Mouse (Mus musculus) cerebellum, adult 11 months (tissue): ENCODE data around the gene Gm44790.
A peak's percentile ranks its signal among the peaks of the same experiment; 100 is the strongest.
"Not testable (repeated sequence)": the region's sequence is repeated elsewhere in the genome, so short reads cannot be mapped to it uniquely, and the experiment has no call there.

ENCODE experiments used
- DNase-seq: peaks from one replicate; pipeline ENCODE4 v3.0.0; 2022

Gene Gm44790

GRCm38 (mm10) chr6:86426358-86426757, at the start of gene Gm44790:
Gene Gm44790 (plus strand): TSS chr6:86426658.
- no peak for DNase-seq

DNA sequence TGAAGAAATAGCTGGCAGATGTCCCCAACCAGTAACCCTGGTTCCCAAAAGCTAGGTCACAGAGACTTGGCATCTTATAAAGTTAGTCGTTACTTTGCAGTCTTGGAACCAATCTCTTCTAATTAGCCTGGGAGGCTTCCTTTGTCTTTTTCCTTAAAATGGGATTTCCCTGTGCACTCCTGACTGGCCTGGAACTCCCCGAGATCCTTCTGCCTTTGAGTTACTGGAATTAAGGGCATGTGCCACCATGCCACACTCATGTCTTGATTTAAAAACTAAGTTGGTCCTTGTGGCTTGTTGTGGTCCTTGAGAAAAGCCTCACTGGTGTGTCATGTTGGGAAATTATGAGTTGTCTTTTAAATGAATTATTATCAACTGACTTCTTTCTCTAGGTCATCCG, 48.1 kb upstream of the Gm44790 start:
- no peak for DNase-seq

DNA sequence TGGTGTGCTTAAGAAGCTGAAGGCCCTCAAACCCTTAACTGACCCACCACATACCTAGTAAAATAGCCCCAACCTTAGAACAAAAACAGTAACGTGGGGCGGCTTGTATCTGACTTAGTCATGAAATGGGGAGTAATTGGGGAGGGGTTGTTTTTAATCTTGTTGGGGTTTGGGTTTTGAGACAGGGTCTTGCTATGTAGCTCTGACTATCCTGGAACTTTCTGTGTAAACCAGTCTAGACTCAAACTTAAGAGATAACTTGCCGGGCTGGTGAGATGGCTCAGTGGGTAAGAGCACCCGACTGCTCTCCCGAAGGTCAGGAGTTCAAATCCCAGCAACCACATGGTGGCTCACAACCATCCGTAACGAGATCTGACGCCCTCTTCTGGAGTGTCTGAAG, 46.3 kb upstream of the Gm44790 start:
- not testable (repeated sequence) for DNase-seq

GRCm38 (mm10) chr6:86382551-86382950, 43.9 kb upstream of the Gm44790 start:
- no peak for DNase-seq

- no peak for DNase-seq
These were observed 43.1 kb upstream of the Gm44790 start for GRCm38 (mm10) chr6:86383370-86383769.

DNA sequence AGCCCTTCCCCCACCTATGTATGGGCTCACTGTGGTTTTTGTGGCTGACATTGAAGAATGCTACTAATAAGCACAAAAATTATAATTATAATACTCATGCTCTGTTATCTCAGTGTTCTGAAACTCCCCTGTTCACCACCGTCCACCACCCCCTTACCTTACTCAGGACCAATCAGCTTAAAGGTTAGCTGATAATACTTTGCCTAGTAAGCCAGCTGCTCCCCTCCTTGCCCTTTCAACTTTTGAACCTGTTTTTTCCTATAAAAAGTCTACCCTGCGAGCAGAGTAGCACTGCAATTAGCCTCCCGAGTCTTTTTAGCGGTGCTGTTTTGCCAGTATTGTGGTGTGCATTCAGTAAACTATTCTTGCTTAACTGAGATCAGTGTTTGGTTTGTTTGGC, 41.8 kb upstream of the Gm44790 start:
- no peak for DNase-seq

GRCm38 (mm10) chr6:86385362-86386104, 40.9 kb upstream of the Gm44790 start:
- DNase-seq = no peak

DNA sequence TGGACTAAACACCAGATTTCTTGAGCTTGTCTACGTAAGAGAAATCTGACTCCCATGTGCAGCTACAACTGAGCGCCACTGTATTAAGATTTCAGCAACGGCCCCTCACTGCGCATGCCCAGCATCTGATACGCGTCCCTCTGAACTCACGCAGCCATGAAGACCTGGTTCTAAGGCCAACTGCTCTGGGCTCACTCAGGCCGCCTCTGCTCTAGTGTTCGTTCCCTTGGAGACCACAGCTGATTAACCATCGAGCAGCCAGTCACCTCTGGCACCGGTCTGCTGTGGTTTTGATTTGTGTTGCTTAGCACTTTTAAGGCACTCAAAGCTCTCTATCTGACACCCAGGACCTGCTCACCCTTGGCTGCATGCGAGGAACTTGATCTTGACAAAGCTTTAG, 39.1 kb upstream of the Gm44790 start:
- no peak for DNase-seq

- DNase-seq = no peak
These were observed 38.0 kb upstream of the Gm44790 start for GRCm38 (mm10) chr6:86388461-86388860.

- DNase-seq = no peak
These were observed 35.1 kb upstream of the Gm44790 start for GRCm38 (mm10) chr6:86391326-86391725.

GRCm38 (mm10) chr6:86393187-86393586, 33.3 kb upstream of the Gm44790 start:
- DNase-seq = no peak

- DNase-seq = no peak
These were observed 32.3 kb upstream of the Gm44790 start for GRCm38 (mm10) chr6:86394078-86394720.

DNA sequence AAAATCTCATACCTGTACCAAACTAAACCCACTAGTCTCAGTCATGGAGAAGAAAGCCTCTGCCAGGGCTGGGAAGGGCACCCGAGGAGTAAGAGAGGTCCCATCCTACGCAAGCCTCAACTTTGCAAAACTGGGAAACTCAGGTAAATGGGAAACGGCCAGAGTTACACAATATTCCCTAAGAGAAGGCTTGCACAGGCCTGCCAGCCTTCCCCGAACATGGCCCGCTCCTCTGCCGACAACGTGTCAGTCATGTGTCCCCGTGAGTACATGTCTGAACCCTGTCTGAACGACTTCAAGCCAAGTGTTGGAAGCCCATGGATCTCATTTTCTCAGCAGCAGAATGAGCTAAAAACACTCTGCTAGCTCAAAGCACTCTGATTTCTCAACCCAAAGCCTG, 31.4 kb upstream of the Gm44790 start:
- DNase-seq = no peak

GRCm38 (mm10) chr6:86395969-86396368, 30.5 kb upstream of the Gm44790 start:
- DNase-seq = no peak

DNA sequence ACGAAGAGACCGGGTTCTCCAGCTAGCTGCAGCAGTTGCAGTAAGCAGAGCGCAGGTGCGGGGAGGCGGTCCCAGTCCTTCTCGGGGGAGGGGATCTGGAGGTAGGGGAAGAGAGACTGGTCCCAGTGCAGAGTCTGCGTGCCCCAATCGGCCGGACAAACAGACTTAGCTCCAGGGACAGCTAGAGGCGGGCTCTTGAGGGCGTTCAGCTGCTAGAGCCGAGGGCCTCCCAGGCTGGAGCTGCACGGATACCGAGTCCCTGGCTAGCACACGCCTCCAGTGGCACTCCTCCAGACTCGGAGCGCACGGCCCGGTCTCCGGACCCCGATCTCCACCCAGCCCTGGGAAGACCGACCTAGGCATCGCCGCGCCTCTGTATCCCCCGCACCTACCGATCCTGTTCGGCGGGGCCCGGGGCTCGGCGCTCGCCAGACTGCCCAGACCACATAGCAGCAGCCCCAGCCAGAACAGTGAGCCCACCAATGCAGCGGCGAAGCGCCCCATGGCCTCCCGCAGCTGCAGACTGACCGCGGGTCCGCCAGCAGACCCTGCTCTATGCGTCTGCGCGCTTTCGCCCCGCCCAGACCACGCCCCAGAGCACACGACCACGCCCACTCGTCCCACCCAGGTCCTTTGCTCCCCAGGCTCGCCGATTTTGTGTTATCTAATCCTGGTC, 29.7 kb upstream of the Gm44790 start, which contains the start of gene Pcyox1:
TSS of gene Pcyox1 (minus strand) at position 574 of the 676 bp plus-strand sequence.
- DNase-seq = peak; percentile 89

- DNase-seq = no peak
These were observed 29.0 kb upstream of the Gm44790 start for GRCm38 (mm10) chr6:86397257-86397980.

DNA sequence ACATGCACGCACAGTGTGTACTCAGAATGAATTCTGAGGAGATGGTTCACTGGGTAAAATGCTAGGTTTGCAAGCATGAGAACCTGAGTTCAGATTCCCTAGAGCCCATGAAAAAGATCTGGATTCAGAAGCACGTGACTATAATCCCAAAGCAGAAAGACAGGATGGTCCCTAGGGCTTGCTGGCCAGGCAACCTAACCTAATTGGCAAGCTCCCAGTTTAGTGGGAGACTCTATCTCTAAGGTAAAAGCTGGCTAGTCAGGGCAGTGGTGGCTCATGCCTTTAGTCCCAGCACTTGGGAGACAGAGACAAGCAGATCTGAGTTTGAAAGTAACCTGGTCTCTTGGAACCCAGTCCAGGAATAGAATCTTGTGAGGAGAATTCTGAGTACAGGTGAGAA, 27.5 kb upstream of the Gm44790 start:
- DNase-seq = no peak

- no peak for DNase-seq
These were observed 26.5 kb upstream of the Gm44790 start for GRCm38 (mm10) chr6:86399995-86400394.

DNA sequence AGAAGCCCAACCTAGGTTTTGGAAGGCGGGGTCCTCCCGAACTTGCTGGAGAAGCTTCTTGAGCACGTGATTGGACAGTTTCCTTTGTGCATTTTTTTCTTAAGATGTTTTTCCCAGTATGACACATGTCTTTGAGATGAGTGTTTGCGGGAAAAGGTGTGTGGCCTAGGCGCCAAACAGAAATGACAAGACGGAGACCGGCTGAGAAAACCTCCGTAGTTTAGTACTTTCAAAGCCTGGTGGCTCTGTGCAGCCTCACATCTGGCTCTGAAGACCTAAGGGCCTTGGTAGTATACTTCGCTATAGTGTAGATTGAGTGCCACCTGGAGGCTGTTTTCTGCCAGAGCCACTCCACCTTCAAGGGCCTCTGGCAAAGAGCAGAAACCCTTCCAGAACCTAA, 25.5 kb upstream of the Gm44790 start:
- no peak for DNase-seq

DNA sequence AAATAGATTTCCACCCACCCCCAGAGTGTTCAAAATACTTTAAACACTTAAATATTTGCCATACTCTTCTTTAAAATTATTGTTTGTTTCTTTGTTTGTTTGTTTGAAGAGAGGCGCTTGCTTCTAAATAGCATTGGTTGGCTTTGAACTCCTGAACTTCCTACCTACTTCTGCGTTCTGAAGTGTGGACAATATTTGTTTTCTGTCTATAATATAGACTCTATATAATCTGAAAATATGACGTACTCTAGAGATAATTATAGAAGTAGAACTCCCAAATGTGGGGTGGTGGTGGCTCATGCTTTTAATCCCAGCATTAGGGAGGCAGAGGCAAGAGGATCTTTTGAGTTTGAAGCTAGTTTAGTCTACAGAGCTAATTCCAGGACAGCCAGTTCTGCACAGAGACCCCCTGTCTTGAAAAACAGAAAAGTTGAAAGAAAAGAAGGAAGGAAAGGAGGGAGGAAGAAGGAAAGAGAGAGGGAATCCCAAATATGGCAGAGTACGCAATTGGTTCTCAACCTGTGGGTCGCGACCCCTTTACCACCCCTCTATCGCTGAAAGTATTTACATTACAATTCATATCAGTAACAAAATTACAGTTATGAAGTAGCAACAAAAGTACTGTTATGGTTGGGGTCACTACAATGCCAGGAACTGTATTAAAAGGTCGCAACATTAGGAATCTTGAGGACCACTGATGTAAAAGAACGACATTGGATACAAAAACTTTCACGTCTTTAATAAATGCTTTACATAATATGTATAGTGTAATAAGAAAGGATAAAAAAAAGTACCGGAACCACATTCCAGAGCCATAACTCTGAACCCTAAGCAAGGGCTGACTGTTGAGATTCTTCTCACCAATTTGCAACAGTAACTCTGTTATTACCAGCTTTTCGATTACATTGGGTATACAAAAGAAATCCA, 23.5 kb upstream of the Gm44790 start:
- no peak for DNase-seq

DNA sequence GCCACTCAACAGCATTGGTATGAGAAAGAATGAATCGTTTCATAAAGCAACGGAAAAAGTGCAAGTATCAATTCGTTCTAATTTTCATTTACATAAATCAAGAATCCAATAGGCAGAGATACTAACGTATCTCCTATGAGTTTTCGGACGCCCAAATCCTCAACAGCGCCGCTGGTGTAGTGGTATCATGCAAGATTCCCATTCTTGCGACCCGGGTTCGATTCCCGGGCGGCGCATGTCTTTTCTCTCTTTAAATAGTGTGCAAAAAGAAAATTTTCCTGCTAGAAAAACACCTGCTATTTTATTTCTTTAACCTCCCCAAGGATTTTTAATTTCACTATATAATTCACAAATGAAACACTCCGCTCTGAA, 22.7 kb upstream of the Gm44790 start:
- DNase-seq = peak; percentile 88
